Mouse (Mus musculus): Measurements from ENCODE around the gene Zfp874b. TPM values are rescaled to one million over a fixed set of nuclear protein-coding genes. Genes with fewer than 3 reads are reported as not detected.
"Not testable (repeated sequence)": the region's sequence is repeated elsewhere in the genome, so short reads cannot be mapped to it uniquely, and the experiment has no call there.

Gene Zfp874b
- polyA plus RNA-seq, 1 experiment from 2014 or later = 2.5 TPM

DNA sequence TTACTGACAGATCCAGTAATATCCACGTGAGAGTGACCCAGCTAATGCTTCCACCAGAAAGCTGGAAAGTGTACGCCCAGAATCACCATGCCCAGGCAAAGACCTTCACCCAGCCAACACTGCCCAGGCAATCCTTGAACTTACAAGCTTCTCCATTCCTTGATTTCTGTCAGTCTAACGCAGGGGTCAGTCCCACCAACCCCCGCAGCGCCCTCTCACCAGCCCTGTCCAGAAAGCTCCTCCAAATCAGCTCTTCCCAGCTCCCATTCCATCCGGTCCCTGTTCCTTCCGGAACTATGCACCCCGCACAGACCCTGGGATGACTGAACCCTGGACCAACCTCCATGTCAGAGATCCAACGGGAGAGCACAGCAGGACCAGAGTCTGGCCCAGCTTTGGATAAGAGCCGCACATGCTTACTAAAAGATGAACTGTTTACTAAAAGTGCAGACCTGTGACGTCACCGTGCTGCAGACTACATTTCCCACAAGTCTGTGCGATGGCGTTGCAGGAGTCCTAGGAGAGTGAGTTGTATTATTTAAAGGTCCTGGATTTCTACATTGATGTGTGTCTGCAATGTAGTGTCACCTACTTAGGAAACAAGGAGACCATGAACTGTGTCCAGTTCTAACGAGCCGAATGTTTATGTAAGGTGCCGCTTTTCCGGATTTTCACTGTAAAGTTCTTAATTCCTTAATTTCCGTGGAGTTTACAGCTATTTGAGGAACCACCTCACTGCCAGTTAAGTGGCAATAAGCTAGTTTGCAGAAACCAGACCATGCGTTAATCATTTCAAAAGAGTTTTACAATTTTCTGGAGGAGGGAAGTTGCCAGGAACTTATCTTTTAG lies 32.7 kb downstream of the Zfp874b start, which contains the start of gene Zfp874a:
Zfp874a (minus strand) TSS at position 453 of the 849 bp plus-strand sequence.
- 3% methylated on average over 20 of the region's 20 CpGs for WGBS
- Histone ChIP-seq H3K36me3 (peaks cover 8% of the 10 kb centered on the region), H3K4me3 (peak within 1 kb of the TSS; percentile 55), H3K4me1 (replicated peaks) (peaks cover 9% of the 10 kb centered on the region; the same call in 1 of the 2 replicates), H3K27me3 (no peaks in the 10 kb centered on the region), H3K4me2 (peak within 1 kb of the TSS; percentile 70), H3K9ac (peak within 1 kb of the TSS; percentile 77), H3K9me3 (no peaks in the 10 kb centered on the region), H3K27ac (no peak within 1 kb of the TSS)
- peak; percentile 97 for ATAC-seq (ENCODE audit: low FRiP score)

DNA sequence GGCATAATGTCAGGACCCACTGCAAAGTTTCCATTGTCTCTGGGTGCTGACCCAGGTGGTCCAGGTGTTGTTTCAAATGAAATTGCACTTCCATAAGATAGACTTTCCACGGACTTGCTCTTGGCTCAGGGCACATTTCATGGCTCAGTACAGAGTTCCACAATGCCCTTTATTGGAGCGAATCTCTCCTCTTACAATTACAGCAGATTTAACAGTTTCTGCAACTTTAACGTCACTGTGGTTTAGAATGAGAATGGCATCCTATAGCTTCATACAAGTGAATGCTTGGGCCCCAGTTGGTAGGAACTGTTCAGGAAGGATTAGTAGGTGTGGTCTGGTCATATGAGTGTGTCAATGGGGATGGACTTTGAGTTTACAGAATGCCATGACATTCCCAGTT lies 47.0 kb downstream of the Zfp874b start:
- not testable (repeated sequence) for H3K4me3 ChIP-seq; ATAC-seq (ENCODE audit: low FRiP score); H3K4me2 ChIP-seq; H3K9ac ChIP-seq; H3K9me3 ChIP-seq; H3K27me3 ChIP-seq; H3K27ac ChIP-seq; H3K36me3 ChIP-seq; H3K4me1 ChIP-seq (replicated peaks)
- WGBS = 93% methylated on average over 1 of the region's 3 CpGs

DNA sequence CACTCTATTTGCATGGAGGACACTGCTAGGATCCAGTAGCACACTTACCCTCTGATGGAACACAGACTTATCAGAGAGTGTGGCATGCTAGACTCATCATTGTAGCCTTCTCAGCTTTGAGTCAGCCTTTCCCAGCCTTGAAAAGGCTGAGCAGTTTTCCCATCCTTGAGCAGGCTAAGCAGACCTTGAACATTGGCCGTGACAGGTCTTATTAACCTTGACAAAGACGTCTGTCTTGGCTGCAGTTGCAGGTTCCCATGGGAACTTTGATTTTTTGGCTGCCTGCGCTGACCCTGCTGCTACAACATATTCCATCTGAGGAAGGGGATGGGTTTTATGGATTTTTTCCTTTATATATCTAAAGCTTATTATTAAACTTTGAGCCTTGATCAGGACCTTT lies 55.9 kb downstream of the Zfp874b start:
- no peak overlapping the region for H3K27ac ChIP-seq
- no peaks in the 10 kb centered on the region for H3K27me3 ChIP-seq
- WGBS = 66% methylated on average over 3 of the region's 3 CpGs
- H3K9ac ChIP-seq = no peak overlapping the region
- H3K4me3 ChIP-seq = no peak overlapping the region
- no peaks in the 10 kb centered on the region for H3K9me3 ChIP-seq
- H3K36me3 ChIP-seq = no peaks in the 10 kb centered on the region
- no peak overlapping the region for H3K4me2 ChIP-seq
- no peaks in the 10 kb centered on the region for H3K4me1 ChIP-seq (replicated peaks)
- no peak for ATAC-seq (ENCODE audit: low FRiP score)

DNA sequence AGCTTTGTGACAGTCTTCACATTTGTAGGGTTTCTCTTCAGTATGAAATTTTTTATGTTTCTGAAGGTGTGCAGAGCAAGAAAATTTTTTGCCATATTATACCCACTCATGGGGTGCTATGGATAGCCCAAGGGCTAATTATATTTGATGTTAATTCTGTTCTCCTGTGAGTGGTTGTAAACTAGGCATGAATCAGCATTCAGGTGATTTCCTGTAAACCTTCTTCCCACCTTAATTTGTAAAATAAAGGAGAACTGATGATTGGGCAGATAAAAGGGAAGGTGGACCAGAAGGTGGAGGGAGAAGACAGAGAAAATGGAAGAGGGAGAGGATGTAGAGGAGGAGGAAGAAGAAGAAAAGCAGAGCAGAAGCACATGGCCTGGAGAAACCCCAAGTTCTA lies 58.4 kb downstream of the Zfp874b start:
- H3K4me2 ChIP-seq; H3K4me1 ChIP-seq (replicated peaks); H3K9ac ChIP-seq; H3K4me3 ChIP-seq; ATAC-seq (ENCODE audit: low FRiP score); H3K9me3 ChIP-seq; H3K27me3 ChIP-seq; H3K36me3 ChIP-seq; H3K27ac ChIP-seq: not testable (repeated sequence)

DNA sequence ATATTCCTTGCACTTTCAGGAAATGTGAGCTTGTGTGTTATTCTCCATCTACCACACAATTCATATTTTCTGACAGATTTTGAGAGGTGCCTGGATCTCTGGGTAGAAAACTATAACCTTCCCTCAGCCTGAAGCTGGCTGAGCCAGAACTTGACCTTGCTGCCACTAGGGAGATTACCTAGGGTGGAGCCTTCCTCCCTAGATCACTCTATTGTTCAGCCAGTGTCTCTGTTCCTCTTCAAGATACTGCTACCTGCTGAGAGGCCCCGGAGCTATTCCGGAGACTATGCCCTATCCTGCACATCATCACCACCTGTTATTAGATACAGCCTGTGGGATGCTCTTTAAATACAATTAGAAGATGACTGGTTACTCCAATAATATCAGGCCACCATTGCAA lies 61.5 kb downstream of the Zfp874b start:
- H3K4me1 ChIP-seq (replicated peaks); H3K4me3 ChIP-seq; ATAC-seq (ENCODE audit: low FRiP score); H3K9ac ChIP-seq; H3K36me3 ChIP-seq; H3K9me3 ChIP-seq; H3K4me2 ChIP-seq; H3K27me3 ChIP-seq; H3K27ac ChIP-seq: not testable (repeated sequence)
- WGBS = 81% methylated on average over 2 of the region's 2 CpGs

Other genes with a start within 250 kb of the Zfp874b start
- gene Zfp458, start 205.8 kb downstream of the Zfp874b start, polyA plus RNA-seq (2015; fragmentation: Nextera tagmentation; extraction: Ambion mirVana) = 5.1 and 5.4 TPM in 2 replicates
- 0.84 and 1.1 TPM in 2 replicates for gene Zfp457, start 177.8 kb downstream of the Zfp874b start, polyA plus RNA-seq (2015; fragmentation: Nextera tagmentation; extraction: Ambion mirVana)
- gene Zfp595, start 151.7 kb downstream of the Zfp874b start, polyA plus RNA-seq (2015; fragmentation: Nextera tagmentation; extraction: Ambion mirVana) = 1.6 and 1.9 TPM in 2 replicates
- gene Gm28044, start 123.7 kb downstream of the Zfp874b start, polyA plus RNA-seq (2015; fragmentation: Nextera tagmentation; extraction: Ambion mirVana) = 0.44 TPM in 1 of 2 replicates, not detected in the other
- gene Zfp953, start 123.7 kb downstream of the Zfp874b start, polyA plus RNA-seq (2015; fragmentation: Nextera tagmentation; extraction: Ambion mirVana) = 0.68 and 0.69 TPM in 2 replicates
- gene Gm28041, start 108.5 kb downstream of the Zfp874b start, polyA plus RNA-seq (2015; fragmentation: Nextera tagmentation; extraction: Ambion mirVana) = not detected in 2 replicates
- 0.55 and 0.72 TPM in 2 replicates for gene Zfp456, start 108.4 kb downstream of the Zfp874b start, polyA plus RNA-seq (2015; fragmentation: Nextera tagmentation; extraction: Ambion mirVana)
- 3.4 and 5.0 TPM in 2 replicates for gene Zfp429, start 84.4 kb downstream of the Zfp874b start, polyA plus RNA-seq (2015; fragmentation: Nextera tagmentation; extraction: Ambion mirVana)
- 0.21 and 0.58 TPM in 2 replicates for gene Zfp459, start 62.8 kb downstream of the Zfp874b start, polyA plus RNA-seq (2015; fragmentation: Nextera tagmentation; extraction: Ambion mirVana)
- gene Zfp874a, start 32.6 kb downstream of the Zfp874b start, polyA plus RNA-seq (2015; fragmentation: Nextera tagmentation; extraction: Ambion mirVana) = 5.2 and 6.8 TPM in 2 replicates
- gene Zfp58, start 16.3 kb upstream of the Zfp874b start, polyA plus RNA-seq (2015; fragmentation: Nextera tagmentation; extraction: Ambion mirVana) = 14.6 and 14.8 TPM in 2 replicates
- gene Gm26965, start 41.9 kb upstream of the Zfp874b start, polyA plus RNA-seq (2015; fragmentation: Nextera tagmentation; extraction: Ambion mirVana) = not detected in 2 replicates
- 36.4 and 39.7 TPM in 2 replicates for gene Zfp87, start 41.9 kb upstream of the Zfp874b start, polyA plus RNA-seq (2015; fragmentation: Nextera tagmentation; extraction: Ambion mirVana)
- 13.5 and 16.2 TPM in 2 replicates for gene Zfp748, start 69.6 kb upstream of the Zfp874b start, polyA plus RNA-seq (2015; fragmentation: Nextera tagmentation; extraction: Ambion mirVana)
- 4.1 and 4.5 TPM in 2 replicates for gene Zfp729b, start 125.4 kb upstream of the Zfp874b start, polyA plus RNA-seq (2015; fragmentation: Nextera tagmentation; extraction: Ambion mirVana)
- gene Gm49345, start 153.5 kb upstream of the Zfp874b start, polyA plus RNA-seq (2015; fragmentation: Nextera tagmentation; extraction: Ambion mirVana) = 0.87 and 0.96 TPM in 2 replicates
- gene Zfp729a, start 153.5 kb upstream of the Zfp874b start, polyA plus RNA-seq (2015; fragmentation: Nextera tagmentation; extraction: Ambion mirVana) = 3.5 and 4.3 TPM in 2 replicates
- 15.3 and 16.3 TPM in 2 replicates for gene Zfp738, start 202.8 kb upstream of the Zfp874b start, polyA plus RNA-seq (2015; fragmentation: Nextera tagmentation; extraction: Ambion mirVana)
- gene Zfp65, start 244.9 kb upstream of the Zfp874b start, polyA plus RNA-seq (2015; fragmentation: Nextera tagmentation; extraction: Ambion mirVana) = 9.3 and 11.0 TPM in 2 replicates

Measured in hindbrain, embryonic 13.5 days (tissue).